ENCODE assay signal across 12 mouse cellular contexts in genomic region chr7:16758872-16759574, GRCm38 (mm10). TPM values are rescaled to one million over a fixed set of nuclear protein-coding genes. Genes with fewer than 3 reads are reported as not detected.
DNase-seq lines count a peak whose midpoint lies in the region; ATAC-seq and TF ChIP-seq lines count a peak whose summit lies in the region.
"Had no signal": no experiment of that assay in that cellular context is flagged by ENCODE, and none has a peak within 500 bp of the region (broad histone marks: within the 10 kb centered on the region; RNA-seq: fewer than 3 reads in every experiment).

No protein-coding gene starts in this region.

- no peaks in the 10 kb centered on the region for H3K36me3 ChIP-seq in forebrain, embryonic 13.5 days (ENCODE audit: poor library complexity, severe bottlenecking)
- H3K36me3 ChIP-seq in forebrain, embryonic 11.5 days (ENCODE audit: control insufficient read depth, insufficient read depth, low read length), result no peaks in the 10 kb centered on the region
- H3K36me3 ChIP-seq in hindbrain, embryonic 13.5 days, result no peaks in the 10 kb centered on the region
- H3K36me3 ChIP-seq in neural tube, embryonic 13.5 days, result no peaks in the 10 kb centered on the region
- H3K36me3 ChIP-seq in heart, adult 2 months (ENCODE audit: control insufficient read depth, insufficient read depth, low read length), result no peaks in the 10 kb centered on the region; the same call in 1 of the 2 replicates

- no peak for TF ChIP-seq POLR2A in heart, adult 2 months (IDR thresholded peaks at IDR 0.05; ENCODE audit: insufficient read depth, low read depth, low read length)

- no peak for TF ChIP-seq CTCF in heart, adult 2 months (IDR thresholded peaks at IDR 0.05)

- intact Hi-C loops in heart, adult 2 months (cut with DNase I), result no loop called here

- no peaks in the 10 kb centered on the region for H3K79me2 ChIP-seq in heart, adult 2 months (replicated peaks; ENCODE audit: control insufficient read depth, insufficient read depth, low read length)

- no peak overlapping the region for H3K9ac ChIP-seq in forebrain, embryonic 13.5 days
- no peak overlapping the region for H3K9ac ChIP-seq in forebrain, embryonic 11.5 days (ENCODE audit: low read length)
- no peak overlapping the region for H3K9ac ChIP-seq in hindbrain, embryonic 13.5 days
- H3K9ac ChIP-seq in neural tube, embryonic 13.5 days, result no peak overlapping the region
- H3K9ac ChIP-seq in heart, adult 2 months (ENCODE audit: low read depth, low read length), result no peak overlapping the region

- whole genome bisulfite sequencing in forebrain, embryonic 13.5 days, result 68% methylated on average over 10 of the region's 11 CpGs
- WGBS in forebrain, embryonic 11.5 days, result 75% methylated on average over 10 of the region's 11 CpGs
- 52% methylated on average over 10 of the region's 11 CpGs for WGBS in hindbrain, embryonic 13.5 days
- 59% methylated on average over 11 of the region's 11 CpGs for whole genome bisulfite sequencing in neural tube, embryonic 13.5 days
- WGBS in heart, adult 2 months, result 83% methylated on average over 10 of the region's 11 CpGs

- no peaks in the 10 kb centered on the region for H3K4me1 ChIP-seq in forebrain, embryonic 13.5 days
- 0 out of 2 replicates have a peak, but pooled peaks cover 1% of the 10 kb centered on the region for H3K4me1 ChIP-seq in forebrain, embryonic 11.5 days (replicated peaks; ENCODE audit: control insufficient read depth, insufficient read depth, low read length)
- 0 out of 2 replicates have a peak, but pooled peaks cover 3% of the 10 kb centered on the region for H3K4me1 ChIP-seq in hindbrain, embryonic 13.5 days (replicated peaks)
- peaks cover 5% of the 10 kb centered on the region; the same call in 1 of the 2 replicates for H3K4me1 ChIP-seq in neural tube, embryonic 13.5 days (replicated peaks)
- H3K4me1 ChIP-seq in heart, adult 2 months (ENCODE audit: control insufficient read depth, insufficient read depth, low read length), result peaks cover 19% of the 10 kb centered on the region

- no peak for DNase-seq in forebrain, embryonic 11.5 days (ENCODE audit: low spot score)
- peak; percentile 30 for DNase-seq in T-cell, adult 2 months (ENCODE audit: low spot score)
- no peak for DNase-seq in cerebellum, postnatal 14 days
- no peak for DNase-seq in adipocyte (ENCODE audit: low spot score)
- no peak for DNase-seq in heart, adult 2 months
- DNase-seq: cerebellum, adult 11 months; liver had no signal

- TF ChIP-seq EP300 in heart, adult 2 months (IDR thresholded peaks at IDR 0.05; ENCODE audit: insufficient read depth, low read depth, low read length), result no peak

- H3K27me3 ChIP-seq in forebrain, embryonic 13.5 days, result no peaks in the 10 kb centered on the region
- H3K27me3 ChIP-seq in forebrain, embryonic 11.5 days (ENCODE audit: control insufficient read depth, insufficient read depth, low read length), result no peaks in the 10 kb centered on the region
- H3K27me3 ChIP-seq in hindbrain, embryonic 13.5 days, result 0 out of 2 replicates have a peak, but pooled peaks cover 3% of the 10 kb centered on the region
- H3K27me3 ChIP-seq in neural tube, embryonic 13.5 days, result no peaks in the 10 kb centered on the region
- no peaks in the 10 kb centered on the region for H3K27me3 ChIP-seq in heart, adult 2 months (ENCODE audit: control insufficient read depth, insufficient read depth, low read length)

- H3K4me3 ChIP-seq in forebrain, embryonic 13.5 days, result no peak overlapping the region
- no peak overlapping the region for H3K4me3 ChIP-seq in forebrain, embryonic 11.5 days (ENCODE audit: low read depth, low read length)
- H3K4me3 ChIP-seq in hindbrain, embryonic 13.5 days, result no peak overlapping the region
- no peak overlapping the region for H3K4me3 ChIP-seq in neural tube, embryonic 13.5 days
- no peak overlapping the region for H3K4me3 ChIP-seq in heart, adult 2 months

- no peak overlapping the region for H3K4me2 ChIP-seq in forebrain, embryonic 13.5 days
- no peak overlapping the region for H3K4me2 ChIP-seq in forebrain, embryonic 11.5 days (ENCODE audit: low read depth, low read length, severe bottlenecking)
- no peak overlapping the region for H3K4me2 ChIP-seq in hindbrain, embryonic 13.5 days
- no peak overlapping the region for H3K4me2 ChIP-seq in neural tube, embryonic 13.5 days

- ATAC-seq in forebrain, embryonic 13.5 days, result peak; percentile 66
- ATAC-seq in forebrain, embryonic 11.5 days (replicated peaks; ENCODE audit: low FRiP score), result no peak
- peak; percentile 93 for ATAC-seq in hindbrain, embryonic 13.5 days (ENCODE audit: low FRiP score)
- peak; percentile 95 for ATAC-seq in neural tube, embryonic 13.5 days (ENCODE audit: low read depth)

- no peaks in the 10 kb centered on the region for H3K9me3 ChIP-seq in forebrain, embryonic 13.5 days (replicated peaks)
- no peaks in the 10 kb centered on the region for H3K9me3 ChIP-seq in forebrain, embryonic 11.5 days (ENCODE audit: control insufficient read depth, low read length)
- H3K9me3 ChIP-seq in hindbrain, embryonic 13.5 days, result no peaks in the 10 kb centered on the region
- no peaks in the 10 kb centered on the region for H3K9me3 ChIP-seq in neural tube, embryonic 13.5 days

- H3K27ac ChIP-seq in forebrain, embryonic 13.5 days, result no peak overlapping the region
- no peak overlapping the region for H3K27ac ChIP-seq in forebrain, embryonic 11.5 days (ENCODE audit: low read depth, low read length)
- no peak overlapping the region for H3K27ac ChIP-seq in hindbrain, embryonic 13.5 days
- H3K27ac ChIP-seq in neural tube, embryonic 13.5 days (replicated peaks), result no peak overlapping the region
- no peak overlapping the region for H3K27ac ChIP-seq in heart, adult 2 months

RNA-seq across cellular contexts. Expression of gene Ap2s1, which starts 20.8 kb away (rescaled TPM):
- 328 and 333 TPM in 2 replicates for polyA plus RNA-seq in forebrain, embryonic 13.5 days (2015; fragmentation: Nextera tagmentation; extraction: Ambion mirVana)
- polyA plus RNA-seq in forebrain, embryonic 11.5 days (2014; fragmentation: Nextera tagmentation; extraction: Ambion mirVana), result 270 and 272 TPM in 2 replicates
- 381 and 383 TPM in 2 replicates for polyA plus RNA-seq in hindbrain, embryonic 13.5 days (2015; fragmentation: Nextera tagmentation; extraction: Ambion mirVana)
- polyA plus RNA-seq in neural tube, embryonic 13.5 days (2015; fragmentation: Nextera tagmentation; extraction: Ambion mirVana), result 372 and 378 TPM in 2 replicates
- total RNA-seq in heart, adult 2 months (2021), result 10 to 100 TPM; 69.7 to 75.3 TPM
- polyA plus RNA-seq in heart, adult 2 months (2012; rRNA removed), result 122 and 123 TPM in 2 replicates

RNA-seq across cellular contexts. Expression of gene Slc1a5, which starts 22.1 kb away (rescaled TPM):
- polyA plus RNA-seq in forebrain, embryonic 13.5 days (2015; fragmentation: Nextera tagmentation; extraction: Ambion mirVana), result 16.0 and 17.1 TPM in 2 replicates
- 33.9 and 34.1 TPM in 2 replicates for polyA plus RNA-seq in forebrain, embryonic 11.5 days (2014; fragmentation: Nextera tagmentation; extraction: Ambion mirVana)
- polyA plus RNA-seq in hindbrain, embryonic 13.5 days (2015; fragmentation: Nextera tagmentation; extraction: Ambion mirVana), result 8.6 and 8.7 TPM in 2 replicates
- 8.8 and 9.0 TPM in 2 replicates for polyA plus RNA-seq in neural tube, embryonic 13.5 days (2015; fragmentation: Nextera tagmentation; extraction: Ambion mirVana)
- total RNA-seq in heart, adult 2 months (2021), result 10 to 100 TPM; 20.9 to 26.1 TPM
- 35.6 and 57.0 TPM in 2 replicates for polyA plus RNA-seq in heart, adult 2 months (2012; rRNA removed)

RNA-seq across cellular contexts. Expression of gene Ceacam9, which starts 37.3 kb away (rescaled TPM):
- polyA plus RNA-seq in forebrain, embryonic 13.5 days (2015; fragmentation: Nextera tagmentation; extraction: Ambion mirVana), result not detected in 2 replicates
- not detected in 2 replicates for polyA plus RNA-seq in forebrain, embryonic 11.5 days (2014; fragmentation: Nextera tagmentation; extraction: Ambion mirVana)
- polyA plus RNA-seq in hindbrain, embryonic 13.5 days (2015; fragmentation: Nextera tagmentation; extraction: Ambion mirVana), result not detected in 2 replicates
- not detected in 2 replicates for polyA plus RNA-seq in neural tube, embryonic 13.5 days (2015; fragmentation: Nextera tagmentation; extraction: Ambion mirVana)
- total RNA-seq in heart, adult 2 months (2021), result not detected
- not detected in 2 replicates for polyA plus RNA-seq in heart, adult 2 months (2012; rRNA removed)
- total RNA-seq: layer of hippocampus, postnatal 10 days had no signal
- polyA plus RNA-seq: intestine, embryonic 14.5 days had no signal

RNA-seq across cellular contexts. Expression of gene Strn4, which starts 56.7 kb away (rescaled TPM):
- polyA plus RNA-seq in forebrain, embryonic 13.5 days (2015; fragmentation: Nextera tagmentation; extraction: Ambion mirVana), result 147 and 164 TPM in 2 replicates
- 137 and 166 TPM in 2 replicates for polyA plus RNA-seq in forebrain, embryonic 11.5 days (2014; fragmentation: Nextera tagmentation; extraction: Ambion mirVana)
- 159 and 172 TPM in 2 replicates for polyA plus RNA-seq in hindbrain, embryonic 13.5 days (2015; fragmentation: Nextera tagmentation; extraction: Ambion mirVana)
- 155 and 174 TPM in 2 replicates for polyA plus RNA-seq in neural tube, embryonic 13.5 days (2015; fragmentation: Nextera tagmentation; extraction: Ambion mirVana)
- 10 to 100 TPM; 55.5 to 56.2 TPM for total RNA-seq in heart, adult 2 months (2021)
- polyA plus RNA-seq in heart, adult 2 months (2012; rRNA removed), result 94.2 and 101 TPM in 2 replicates

RNA-seq across cellular contexts. Expression of gene Fkrp, which starts 57.5 kb away (rescaled TPM):
- polyA plus RNA-seq in forebrain, embryonic 13.5 days (2015; fragmentation: Nextera tagmentation; extraction: Ambion mirVana), result 24.0 and 28.0 TPM in 2 replicates
- 27.1 and 29.0 TPM in 2 replicates for polyA plus RNA-seq in forebrain, embryonic 11.5 days (2014; fragmentation: Nextera tagmentation; extraction: Ambion mirVana)
- polyA plus RNA-seq in hindbrain, embryonic 13.5 days (2015; fragmentation: Nextera tagmentation; extraction: Ambion mirVana), result 43.6 and 45.3 TPM in 2 replicates
- 40.0 and 45.9 TPM in 2 replicates for polyA plus RNA-seq in neural tube, embryonic 13.5 days (2015; fragmentation: Nextera tagmentation; extraction: Ambion mirVana)
- total RNA-seq in heart, adult 2 months (2021), result 10 to 100 TPM; 49.5 to 52.8 TPM
- polyA plus RNA-seq in heart, adult 2 months (2012; rRNA removed), result 40.3 and 51.3 TPM in 2 replicates
